Mouse (Mus musculus): ENCODE measurements around the gene Dhh.

- no peak for TF ChIP-seq GATA1 (IDR thresholded peaks at IDR 0.05; ENCODE audit: borderline replicate concordance, low read length)
- TF ChIP-seq FLI1 (IDR thresholded peaks at IDR 0.05; ENCODE audit: low read length): no peak
Observed at GRCm38 (mm10) chr15:98863451-98863958, 34.8 kb downstream of the Dhh start.

Measured in megakaryocyte, embryonic 14.5 days (primary cell).